Mouse (Mus musculus) small intestine, adult 2 months (tissue): ENCODE results near the gene Sptb. TPM values are rescaled to one million over a fixed set of nuclear protein-coding genes. Genes with fewer than 3 reads are reported as not detected.

Experiments
- H3K27ac ChIP-seq: fragments of 200-500 bp; 2 replicates; pipeline ENCODE4 v1.5.1; 2012; ENCODE audit warnings: low read depth, low read length, control low read depth, inconsistent platforms; ENCODE audit not compliant: insufficient read depth
- H3K27me3 ChIP-seq: fragments of 200-500 bp; 2 replicates; pipeline ENCODE4 v1.6.1; 2012; ENCODE audit warnings: mild to moderate bottlenecking, moderate library complexity, low read length, inconsistent platforms; ENCODE audit not compliant: control insufficient read depth, insufficient read depth
- H3K36me3 ChIP-seq: fragments of 200-500 bp; 2 replicates; pipeline ENCODE4 v1.6.1; 2012; ENCODE audit warnings: mild to moderate bottlenecking, low read length, control low read depth, inconsistent platforms; ENCODE audit not compliant: control insufficient read depth, insufficient read depth
- H3K4me1 ChIP-seq: fragments of 200-500 bp; 2 replicates; pipeline ENCODE4 v1.6.1; 2012; ENCODE audit warnings: low read length, inconsistent platforms, mixed read lengths; ENCODE audit not compliant: control insufficient read depth, insufficient read depth, insufficient read length
- H3K4me3 ChIP-seq: fragments of 200-500 bp; 2 replicates; pipeline ENCODE4 v1.5.1; 2012; ENCODE audit warnings: low read depth, mild to moderate bottlenecking, control low read depth, inconsistent platforms, low read length, moderate library complexity
- CTCF ChIP-seq: fragments of 200-500 bp; IDR thresholded peaks from 2 replicates; pipeline ENCODE4 v1.5.1; 2012; ENCODE audit warnings: low read depth, mild to moderate bottlenecking, control low read depth, inconsistent platforms, low read length, moderate library complexity, mixed read lengths; ENCODE audit not compliant: insufficient replicate concordance, insufficient read length; ENCODE audit errors: extremely low read depth
- POLR2A ChIP-seq: fragments of 200-500 bp; IDR thresholded peaks from 2 replicates; pipeline ENCODE4 v1.6.1; 2012; ENCODE audit warnings: low read depth, mild to moderate bottlenecking, control low read depth, inconsistent platforms, low read length, moderate library complexity
- WGBS: fragments of 180-500 bp; shearing (Covaris S2); methylation state at CpG from one replicate; pipeline ENCODE4 v1.1.7; 2018; 5-methylcytosine and 5-hydroxymethylcytosine counted together
- polyA plus RNA-seq: library from polyadenylated mRNA; depleted of rRNA; stranded (reverse); fragments of >200 nt; gene quantifications from 2 replicates; pipeline ENCODE4 v1.2.3, GENCODE M21; 2012

Sptb gene
- polyA plus RNA-seq, 1 experiment, result 0.60 TPM

GRCm38 (mm10) chr12:76583454-76583853, 126.9 kb downstream of the Sptb start:
- H3K4me3 ChIP-seq, result no peak overlapping the region
- 93% methylated on average over 7 of the region's 7 CpGs for WGBS
- no peak overlapping the region for H3K27ac ChIP-seq
- H3K4me1 ChIP-seq, result no peaks in the 10 kb centered on the region; the same call in 1 of the 2 replicates
- TF ChIP-seq CTCF (no peak), POLR2A (no peak)
- H3K27me3 ChIP-seq, result no peaks in the 10 kb centered on the region
- peaks cover under 1% of the 10 kb centered on the region; the same call in 1 of the 2 replicates for H3K36me3 ChIP-seq

GRCm38 (mm10) chr12:76582841-76583240, 127.5 kb downstream of the Sptb start:
- H3K36me3 ChIP-seq, result peaks cover 6% of the 10 kb centered on the region; the same call in 1 of the 2 replicates
- WGBS, result 21% methylated on average over 6 of the region's 6 CpGs

GRCm38 (mm10) chr12:76582139-76582538, 128.2 kb downstream of the Sptb start:
- no peak overlapping the region for H3K27ac ChIP-seq
- TF ChIP-seq CTCF (no peak), POLR2A (no peak)
- H3K27me3 ChIP-seq, result no peaks in the 10 kb centered on the region
- H3K4me3 ChIP-seq, result no peak overlapping the region
- WGBS, result 86% methylated on average over 3 of the region's 3 CpGs
- peaks cover 10% of the 10 kb centered on the region for H3K4me1 ChIP-seq
- peaks cover 13% of the 10 kb centered on the region; the same call in 1 of the 2 replicates for H3K36me3 ChIP-seq

More at GRCm38 (mm10) chr12:76582841-76583240, 127.5 kb downstream of the Sptb start:
- Histone ChIP-seq H3K4me1 (peaks cover 6% of the 10 kb centered on the region), H3K27ac (no peak overlapping the region), H3K27me3 (no peaks in the 10 kb centered on the region), H3K4me3 (no peak overlapping the region)
- TF ChIP-seq CTCF, result no peak
- TF ChIP-seq POLR2A, result no peak

- no peak overlapping the region for H3K4me3 ChIP-seq
- H3K36me3 ChIP-seq, result peaks cover 30% of the 10 kb centered on the region
- no peaks in the 10 kb centered on the region for H3K27me3 ChIP-seq
- TF ChIP-seq CTCF (no peak), POLR2A (no peak)
- WGBS, result 61% methylated on average over 1 of the region's 1 CpGs
- H3K4me1 ChIP-seq, result peaks cover 10% of the 10 kb centered on the region
- no peak overlapping the region for H3K27ac ChIP-seq
These were observed 130.5 kb downstream of the Sptb start for GRCm38 (mm10) chr12:76579806-76580205.

GRCm38 (mm10) chr12:76578465-76578864, 131.9 kb downstream of the Sptb start:
- H3K4me3 ChIP-seq, result no peak overlapping the region
- H3K4me1 ChIP-seq, result peaks cover 10% of the 10 kb centered on the region
- no peak overlapping the region for H3K27ac ChIP-seq
- peaks cover 36% of the 10 kb centered on the region for H3K36me3 ChIP-seq
- no peaks in the 10 kb centered on the region for H3K27me3 ChIP-seq
- TF ChIP-seq CTCF, result no peak
- TF ChIP-seq POLR2A, result no peak
- 28% methylated on average over 2 of the region's 2 CpGs for WGBS

- no peak overlapping the region for H3K27ac ChIP-seq
- peaks cover 42% of the 10 kb centered on the region for H3K36me3 ChIP-seq
- TF ChIP-seq POLR2A (no peak), CTCF (no peak)
- no peaks in the 10 kb centered on the region for H3K27me3 ChIP-seq
- no peak overlapping the region for H3K4me3 ChIP-seq
- WGBS, result 70% methylated on average over 16 of the region's 16 CpGs
- H3K4me1 ChIP-seq, result peaks cover 10% of the 10 kb centered on the region
These were observed 132.5 kb downstream of the Sptb start for GRCm38 (mm10) chr12:76577858-76578257.

GRCm38 (mm10) chr12:76576806-76577205, 133.5 kb downstream of the Sptb start:
- Histone ChIP-seq H3K27me3 (no peaks in the 10 kb centered on the region), H3K4me1 (peaks cover 10% of the 10 kb centered on the region), H3K4me3 (no peak overlapping the region), H3K36me3 (peaks cover 52% of the 10 kb centered on the region), H3K27ac (no peak overlapping the region)
- TF ChIP-seq CTCF (no peak), POLR2A (no peak)
- WGBS, result 97% methylated on average over 8 of the region's 8 CpGs

- Histone ChIP-seq H3K4me3 (no peak overlapping the region), H3K4me1 (peaks cover 10% of the 10 kb centered on the region), H3K27ac (no peak overlapping the region), H3K27me3 (no peaks in the 10 kb centered on the region), H3K36me3 (peaks cover 57% of the 10 kb centered on the region)
- no peak for TF ChIP-seq CTCF
- TF ChIP-seq POLR2A, result no peak
- 93% methylated on average over 9 of the region's 9 CpGs for WGBS
These were observed 134.3 kb downstream of the Sptb start for GRCm38 (mm10) chr12:76576061-76576460.
